Mouse (Mus musculus) left cerebral cortex, adult 18-20 months (tissue): Measurements from ENCODE around the gene Psme2. TPM values are rescaled to one million over a fixed set of nuclear protein-coding genes. Genes with fewer than 3 reads are reported as not detected.

ENCODE experiments used
- total RNA-seq, 2 experiments: library from RNA; stranded (reverse); gene quantifications; 2 replicates each; pipeline ENCODE4 v1.2.3; 2021

Gene Psme2
- total RNA-seq, 2 experiments from 2014 or later = 59.6 to 65.7 TPM

Other genes starting within 250 kb of the Psme2 start
- 10 to 100 TPM; 19.0 to 19.2 TPM for gene Dhrs4, start 112.4 kb downstream of the Psme2 start, total RNA-seq
- 10 to 100 TPM; 38.0 to 49.1 TPM for gene Carmil3, start 100.5 kb downstream of the Psme2 start, total RNA-seq
- gene Cpne6, start 80.7 kb downstream of the Psme2 start, total RNA-seq = 100 to 1,000 TPM; 218 to 223 TPM
- 1 to 10 TPM in 1 of 2 experiments, under 1 TPM in 1; 0.82 to 1.4 TPM for gene Nrl, start 66.1 kb downstream of the Psme2 start, total RNA-seq
- gene Pck2, start 50.8 kb downstream of the Psme2 start, total RNA-seq = 10 to 100 TPM; 27.6 to 37.2 TPM
- gene Dcaf11, start 31.1 kb downstream of the Psme2 start, total RNA-seq = 10 to 100 TPM; 83.6 to 86.8 TPM
- not detected for gene A730061H03Rik, start 30.7 kb downstream of the Psme2 start, total RNA-seq
- not detected for gene Fitm1, start 15.5 kb downstream of the Psme2 start, total RNA-seq
- 10 to 100 TPM; 47.2 to 58.6 TPM for gene Psme1, start 13.0 kb downstream of the Psme2 start, total RNA-seq
- 10 to 100 TPM; 44.7 to 58.2 TPM for gene Emc9, start 5.8 kb downstream of the Psme2 start, total RNA-seq
- gene Rnf31, start 595 bp upstream of the Psme2 start, total RNA-seq = 10 to 100 TPM; 42.0 to 46.2 TPM
- 10 to 100 TPM; 11.7 to 11.8 TPM for gene Irf9, start 12.5 kb upstream of the Psme2 start, total RNA-seq
- gene Rec8, start 26.9 kb upstream of the Psme2 start, total RNA-seq = 1 to 10 TPM; 1.7 to 2.7 TPM
- 100 to 1,000 TPM; 106 to 116 TPM for gene Ipo4, start 44.8 kb upstream of the Psme2 start, total RNA-seq
- gene Gm49378, start 46.8 kb upstream of the Psme2 start, total RNA-seq = 1 to 10 TPM; 3.6 to 4.3 TPM
- gene Tm9sf1, start 52.7 kb upstream of the Psme2 start, total RNA-seq = 10 to 100 TPM; 37.0 to 39.8 TPM
- 1 to 10 TPM in 1 of 2 experiments, under 1 TPM in 1; 0.94 to 1.1 TPM for gene Tssk4, start 59.1 kb upstream of the Psme2 start, total RNA-seq
- gene Mdp1, start 69.4 kb upstream of the Psme2 start, total RNA-seq = 10 to 100 TPM; 40.1 to 42.2 TPM
- gene Gmpr2, start 80.8 kb upstream of the Psme2 start, total RNA-seq = 10 to 100 TPM; 20.1 to 22.8 TPM
- 100 to 1,000 TPM; 318 to 349 TPM for gene Nedd8, start 81.0 kb upstream of the Psme2 start, total RNA-seq
- 10 to 100 TPM; 14.8 to 19.7 TPM for gene Tinf2, start 90.7 kb upstream of the Psme2 start, total RNA-seq
- not detected for gene Tgm1, start 122.8 kb upstream of the Psme2 start, total RNA-seq
- gene Rabggta, start 131.2 kb upstream of the Psme2 start, total RNA-seq = 10 to 100 TPM; 47.1 to 51.2 TPM
- 10 to 100 TPM; 86.9 to 88.7 TPM for gene Dhrs1, start 154.6 kb upstream of the Psme2 start, total RNA-seq
- gene Nop9, start 154.6 kb upstream of the Psme2 start, total RNA-seq = 10 to 100 TPM; 10.7 to 11.6 TPM
- gene Cideb, start 167.3 kb upstream of the Psme2 start, total RNA-seq = 1 to 10 TPM; 2.3 to 2.4 TPM
- gene Ltb4r2, start 170.3 kb upstream of the Psme2 start, total RNA-seq = under 1 TPM; 0.26 to 0.52 TPM
- gene Ltb4r1, start 174.8 kb upstream of the Psme2 start, total RNA-seq = under 1 TPM in 1 of 2 experiments, not detected in 1; 0.33 TPM
- gene Adcy4, start 193.0 kb upstream of the Psme2 start, total RNA-seq = 1 to 10 TPM; 4.9 to 8.6 TPM
- 1 to 10 TPM in 1 of 2 experiments, under 1 TPM in 1; 0.44 to 1.7 TPM for gene Ripk3, start 197.8 kb upstream of the Psme2 start, total RNA-seq
- 1 to 10 TPM; 3.0 to 3.3 TPM for gene Nfatc4, start 232.0 kb upstream of the Psme2 start, total RNA-seq